Mouse (Mus musculus) heart, embryonic 13.5 days (tissue): ENCODE measurements at regions not wholly inside any gene's neighbourhood (a gene's known extent, or its start where the extent isn't known, plus 50 kb on each side); places are given as distances from the start of the nearest gene placed in this dataset.

ENCODE experiments used
- ATAC-seq: fragments of 200-750 bp; cut with Nextera tagmentation; 2 replicates; pipeline ENCODE4 v1.8.0; 2017; ENCODE audit warnings: moderate TSS enrichment; ENCODE audit not compliant: insufficient number of reproducible peaks, low FRiP score, low TSS enrichment; ENCODE audit errors: extremely low read depth
- H3K27ac ChIP-seq: fragments of 300-500 bp; sonication (generic); replicated peaks from 2 replicates; pipeline ENCODE4 v1.5.1; 2015; ENCODE audit warnings: moderate library complexity, mild to moderate bottlenecking, inconsistent platforms
- H3K27me3 ChIP-seq: fragments of 300-500 bp; sonication (generic); replicated peaks from 2 replicates; pipeline ENCODE4 v1.6.1; 2015; ENCODE audit warnings: mild to moderate bottlenecking, inconsistent platforms
- H3K36me3 ChIP-seq: fragments of 300-500 bp; sonication (generic); 2 replicates; pipeline ENCODE4 v1.6.1; 2015; ENCODE audit warnings: mild to moderate bottlenecking, inconsistent platforms
- H3K4me1 ChIP-seq: fragments of 300-500 bp; sonication (generic); 2 replicates; pipeline ENCODE4 v1.6.1; 2015; ENCODE audit warnings: inconsistent platforms
- H3K4me2 ChIP-seq: fragments of 300-500 bp; sonication (generic); 2 replicates; pipeline ENCODE4 v1.6.1; 2015; ENCODE audit warnings: inconsistent platforms, mild to moderate bottlenecking, moderate library complexity
- H3K4me3 ChIP-seq: fragments of 300-500 bp; sonication (generic); 2 replicates; pipeline ENCODE4 v1.5.1; 2015; ENCODE audit warnings: moderate library complexity, mild to moderate bottlenecking, inconsistent platforms
- H3K9ac ChIP-seq: fragments of 300-500 bp; sonication (generic); 2 replicates; pipeline ENCODE4 v1.6.1; 2015; ENCODE audit warnings: inconsistent platforms, mild to moderate bottlenecking, moderate library complexity
- H3K9me3 ChIP-seq: fragments of 300-500 bp; sonication (generic); 2 replicates; pipeline ENCODE4 v1.6.1; 2016; ENCODE audit warnings: inconsistent platforms
- WGBS: fragments of 180-500 bp; shearing (Covaris S2); methylation state at CpG from one replicate; pipeline ENCODE4 v1.1.7; 2015; ENCODE audit warnings: mixed read lengths; 5-methylcytosine and 5-hydroxymethylcytosine counted together

DNA sequence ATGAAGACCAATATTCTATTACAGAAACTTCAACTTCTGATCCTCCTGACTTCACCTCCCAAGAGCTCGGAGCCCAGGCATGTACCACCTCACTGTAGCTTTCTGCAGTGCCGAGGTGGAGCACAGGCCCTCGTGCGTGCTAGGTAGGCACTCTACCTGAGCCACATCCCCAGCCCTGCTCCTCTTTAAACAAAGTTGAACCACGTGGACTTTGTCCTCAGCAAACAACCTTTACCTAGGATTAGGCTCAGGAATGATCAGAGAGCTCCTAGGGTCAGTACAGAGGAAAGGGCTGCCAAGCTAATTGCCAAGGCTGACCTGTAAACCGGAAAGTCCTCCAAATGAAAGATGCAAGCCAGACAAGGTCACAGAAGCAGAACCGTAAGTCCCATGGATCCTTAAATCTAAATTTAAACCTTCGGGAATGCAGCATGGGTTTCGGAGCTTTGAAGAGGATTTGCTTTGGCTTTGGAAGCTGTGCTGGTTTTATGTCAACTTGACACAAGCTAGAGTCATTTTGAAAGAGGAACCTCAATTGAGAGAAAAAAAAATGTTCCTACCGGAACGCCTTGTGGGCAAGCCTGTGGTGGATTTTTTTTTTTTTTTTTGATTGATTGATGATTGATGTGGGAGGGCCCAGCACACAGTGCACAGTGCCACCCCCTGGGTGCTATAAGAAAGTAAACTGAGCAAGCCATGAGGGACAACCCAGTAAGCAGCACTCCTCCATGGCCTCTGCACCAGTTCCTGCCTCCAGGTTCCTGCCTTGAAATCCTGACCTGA, 69.5 kb upstream of the Rybp start:
- H3K27me3 ChIP-seq, result peaks cover 10% of the 10 kb centered on the region; the same call in 1 of the 2 replicates
- H3K4me2 ChIP-seq, result no peak overlapping the region
- peaks cover 8% of the 10 kb centered on the region for H3K4me1 ChIP-seq
- no peaks in the 10 kb centered on the region for H3K36me3 ChIP-seq
- ATAC-seq, result no peak
- WGBS, result 64% methylated on average over 11 of the region's 11 CpGs
- H3K9me3 ChIP-seq, result no peaks in the 10 kb centered on the region
- H3K4me3 ChIP-seq, result no peak overlapping the region
- H3K9ac ChIP-seq, result no peak overlapping the region
- no peak overlapping the region for H3K27ac ChIP-seq

DNA sequence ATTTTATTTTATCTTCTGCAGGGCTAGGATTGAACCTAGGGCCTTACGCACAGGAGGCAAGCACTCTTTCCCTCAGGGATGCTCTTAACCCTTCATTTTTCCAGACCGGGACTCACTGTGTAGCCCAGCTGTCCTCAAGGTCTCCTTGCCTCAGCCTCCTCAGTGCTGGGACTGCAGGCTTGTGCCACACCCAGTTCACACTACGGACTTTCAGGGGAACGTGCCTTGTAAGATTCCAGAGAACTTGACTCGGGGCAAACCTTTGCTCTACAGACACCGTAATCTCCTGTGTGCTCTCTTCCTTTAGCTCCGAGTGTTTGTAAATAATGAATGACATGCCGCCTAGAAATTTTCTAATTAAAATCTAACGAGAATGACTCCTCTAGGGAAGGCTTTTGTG, 68.6 kb upstream of the Rybp start:
- Histone ChIP-seq H3K4me3 (no peak overlapping the region), H3K27ac (no peak overlapping the region), H3K9ac (no peak overlapping the region), H3K9me3 (no peaks in the 10 kb centered on the region), H3K27me3 (peaks cover 10% of the 10 kb centered on the region; the same call in 1 of the 2 replicates), H3K36me3 (no peaks in the 10 kb centered on the region), H3K4me1 (peaks cover 8% of the 10 kb centered on the region), H3K4me2 (no peak overlapping the region)
- no peak for ATAC-seq
- WGBS, result 79% methylated on average over 9 of the region's 9 CpGs

DNA sequence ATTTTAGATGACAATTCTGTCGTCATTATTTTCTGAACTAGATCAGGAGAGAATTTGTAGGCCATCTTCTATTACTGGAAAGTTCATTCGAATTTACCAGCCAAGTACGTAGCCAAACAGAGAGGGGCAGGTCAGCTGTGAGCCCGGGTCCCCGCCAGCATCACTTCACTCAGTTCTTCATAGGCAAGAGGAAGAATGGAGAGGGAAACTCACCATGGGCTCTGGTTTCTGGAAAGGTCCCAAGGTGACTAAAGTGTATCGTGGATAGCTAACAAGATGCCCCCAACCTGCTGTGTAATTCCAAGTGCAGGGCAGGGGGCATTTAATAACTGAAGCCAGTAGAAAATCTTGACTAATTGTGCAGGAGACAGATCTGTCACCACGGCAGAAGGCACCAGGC, 60.2 kb upstream of the Rybp start:
- ATAC-seq, result no peak
- Histone ChIP-seq H3K9me3 (no peaks in the 10 kb centered on the region), H3K9ac (no peak overlapping the region), H3K4me2 (no peak overlapping the region), H3K4me3 (no peak overlapping the region), H3K27ac (no peak overlapping the region), H3K36me3 (no peaks in the 10 kb centered on the region), H3K27me3 (peaks cover 21% of the 10 kb centered on the region), H3K4me1 (no peaks in the 10 kb centered on the region)
- 76% methylated on average over 7 of the region's 7 CpGs for WGBS

DNA sequence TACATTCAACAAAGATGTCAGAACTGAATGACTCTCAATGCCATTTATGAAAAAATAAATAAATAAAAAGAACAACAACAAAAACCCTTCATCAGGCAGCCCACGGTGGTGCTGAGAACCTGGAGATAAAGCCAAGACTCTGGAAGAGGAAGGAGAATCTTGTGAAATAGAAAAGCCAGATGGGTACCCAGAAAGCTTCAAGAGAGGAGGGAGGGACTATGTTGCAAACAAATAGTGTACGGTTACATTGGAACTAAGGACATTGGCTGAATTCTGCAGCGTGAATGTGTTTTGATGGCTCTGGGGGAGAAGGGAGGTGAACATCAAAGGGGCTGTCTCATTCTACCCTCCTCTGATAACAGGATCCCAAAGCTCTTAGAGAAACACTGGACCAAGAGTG, 57.8 kb upstream of the Rybp start:
- Histone ChIP-seq H3K9ac (no peak overlapping the region), H3K27ac (no peak overlapping the region), H3K4me3 (no peak overlapping the region), H3K27me3 (peaks cover 21% of the 10 kb centered on the region), H3K4me2 (no peak overlapping the region), H3K36me3 (no peaks in the 10 kb centered on the region), H3K4me1 (no peaks in the 10 kb centered on the region), H3K9me3 (no peaks in the 10 kb centered on the region)
- WGBS, result 71% methylated on average over 3 of the region's 3 CpGs
- ATAC-seq, result no peak

DNA sequence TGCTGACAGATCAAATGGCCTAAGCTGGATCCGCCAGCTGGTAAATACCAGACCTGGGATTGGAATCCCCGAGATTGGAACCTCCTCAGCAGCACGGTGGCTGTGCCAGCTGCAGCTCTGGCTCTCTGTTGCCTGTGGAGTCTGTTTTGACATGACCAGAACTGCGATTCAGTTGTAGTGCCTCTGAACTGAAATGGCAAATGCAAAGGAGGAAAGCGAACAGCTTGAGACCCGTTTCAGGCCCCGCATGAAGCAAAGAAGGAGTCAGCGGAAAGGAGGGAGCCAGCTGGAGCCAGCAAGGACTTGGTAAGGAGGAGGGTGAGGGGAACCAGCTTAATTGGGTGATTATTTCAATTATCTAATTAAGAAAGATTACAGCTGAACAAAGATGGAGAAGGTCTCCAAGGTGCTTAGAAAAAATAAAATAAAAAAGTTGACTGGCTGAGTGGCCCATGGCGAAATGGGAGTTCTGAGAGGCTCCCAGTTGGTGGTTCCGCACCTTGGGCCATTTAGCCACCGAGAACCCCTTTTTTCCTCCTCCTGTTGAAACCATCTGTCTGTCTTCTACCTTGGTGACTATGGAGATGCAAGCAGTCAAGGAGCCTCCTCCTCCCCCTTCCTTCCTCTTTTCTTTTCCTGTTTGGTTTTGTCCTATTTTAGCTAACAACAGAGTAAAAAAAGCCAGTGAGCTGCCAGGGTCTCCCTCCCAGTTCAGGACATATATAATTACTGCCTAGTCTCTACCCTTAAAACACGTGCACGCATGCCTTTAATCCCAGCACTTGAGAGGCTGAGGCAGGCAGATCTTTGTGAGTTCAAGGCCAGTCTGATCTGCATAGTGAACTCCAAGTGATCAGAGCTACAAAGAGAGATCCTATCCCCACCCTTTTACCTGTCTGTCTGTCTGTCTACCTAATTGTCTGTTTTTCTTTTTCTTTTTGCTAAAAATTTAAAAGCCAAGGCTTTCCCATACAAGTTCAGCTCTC, 54.3 kb upstream of the Rybp start:
- Histone ChIP-seq H3K27me3 (peaks cover 44% of the 10 kb centered on the region), H3K4me3 (no peak overlapping the region), H3K9ac (no peak overlapping the region), H3K4me2 (no peak overlapping the region), H3K36me3 (no peaks in the 10 kb centered on the region), H3K27ac (no peak overlapping the region), H3K9me3 (no peaks in the 10 kb centered on the region), H3K4me1 (peaks cover 5% of the 10 kb centered on the region)
- ATAC-seq, result no peak
- 62% methylated on average over 13 of the region's 13 CpGs for WGBS

DNA sequence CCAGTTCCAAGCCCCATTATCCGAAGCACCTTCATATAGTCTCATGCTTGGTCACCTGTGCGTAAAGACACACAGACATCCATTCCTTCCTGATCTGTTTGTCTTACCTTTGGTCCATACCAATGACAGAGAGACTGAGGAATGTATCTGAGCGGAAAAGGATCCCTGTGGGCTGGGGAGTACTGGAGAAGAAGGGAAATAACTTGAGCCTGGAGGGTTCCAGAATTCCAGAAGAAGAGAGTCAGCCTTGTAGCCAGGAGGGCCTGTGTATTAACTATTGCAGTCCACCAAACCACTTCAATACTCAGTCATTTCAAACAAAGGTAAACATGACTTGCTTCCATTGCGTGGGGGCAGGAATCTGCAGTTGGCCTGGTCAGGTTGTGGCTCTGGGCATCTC, 51.0 kb upstream of the Rybp start:
- no peak for ATAC-seq
- Histone ChIP-seq H3K9me3 (no peaks in the 10 kb centered on the region), H3K36me3 (no peaks in the 10 kb centered on the region), H3K4me1 (peaks cover 19% of the 10 kb centered on the region), H3K27ac (no peak overlapping the region), H3K9ac (no peak overlapping the region), H3K4me3 (no peak overlapping the region), H3K27me3 (peaks cover 56% of the 10 kb centered on the region), H3K4me2 (no peak overlapping the region)
- 86% methylated on average over 4 of the region's 4 CpGs for WGBS
